Mouse (Mus musculus): ENCODE data around the gene Cacna1i. TPM values are rescaled to one million over a fixed set of nuclear protein-coding genes. Genes with fewer than 3 reads are reported as not detected.

Gene Cacna1i
- total RNA-seq (2021): 10 to 100 TPM; 39.7 to 43.4 TPM

DNA sequence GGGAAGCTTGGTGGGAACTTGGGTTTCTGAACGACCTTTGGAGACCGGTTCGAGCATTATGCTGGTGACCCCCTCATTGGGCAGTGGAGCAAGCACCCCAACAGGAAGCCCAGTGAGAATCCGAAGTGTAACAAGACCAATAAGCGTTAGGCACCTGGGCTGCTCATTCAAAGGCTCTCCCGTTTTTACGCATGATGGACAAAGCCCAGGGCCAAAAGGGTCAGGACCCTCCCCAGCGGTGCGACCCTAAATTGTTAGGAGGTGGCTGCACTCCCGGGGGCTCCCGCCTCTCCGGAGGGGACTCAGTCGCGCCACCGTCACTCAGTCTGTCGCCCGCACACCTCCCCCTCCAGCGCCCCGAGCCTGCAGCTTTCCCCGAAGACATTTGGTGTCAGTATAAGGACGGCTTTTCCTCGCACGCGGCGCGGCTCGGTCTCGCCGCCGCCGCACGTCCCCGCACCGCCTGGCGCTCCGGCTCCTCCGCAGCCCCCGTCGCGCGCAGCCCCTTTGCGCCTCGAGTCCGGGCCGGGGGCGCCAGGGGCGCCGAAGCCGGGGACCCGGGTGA lies at the start of gene Cacna1i:
TSS of gene Cacna1i (plus strand) at position 388 of the 565 bp plus-strand sequence.
- peak in 1 of 2 experiments; percentile 47 for DNase-seq (ENCODE audit: extremely low spot score in 1 of 2, low spot score in 1 of 2)

DNA sequence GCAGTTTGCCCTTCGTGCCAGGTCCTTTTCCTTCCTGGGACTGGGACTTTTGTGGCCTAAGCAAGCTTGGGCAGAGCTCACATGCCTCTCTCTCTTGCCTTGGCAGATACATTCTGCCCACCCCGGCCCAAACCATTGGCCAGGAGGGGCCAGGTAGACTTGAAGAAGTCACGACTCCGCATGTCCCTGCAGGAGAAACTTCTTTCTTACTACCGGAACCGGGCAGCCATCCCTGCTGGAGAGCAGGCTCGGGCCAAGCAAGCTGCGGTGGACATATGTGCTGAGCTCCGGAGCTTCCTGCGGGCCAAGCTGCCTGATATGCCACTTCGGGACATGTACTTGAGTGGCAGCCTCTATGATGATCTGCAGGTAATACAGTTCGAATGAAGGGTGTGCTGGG lies 38.9 kb upstream of the Cacna1i start:
- DNase-seq (ENCODE audit: extremely low spot score in 1 of 2, low spot score in 1 of 2): no peak

- no peak for DNase-seq (ENCODE audit: extremely low spot score in 1 of 2, low spot score in 1 of 2)
Measured at GRCm38 (mm10) chr15:80248596-80248995, 38.4 kb upstream of the Cacna1i start.

GRCm38 (mm10) chr15:80249672-80250071 lies 37.4 kb upstream of the Cacna1i start:
- no peak for DNase-seq (ENCODE audit: extremely low spot score in 1 of 2, low spot score in 1 of 2)

- no peak for DNase-seq (ENCODE audit: extremely low spot score in 1 of 2, low spot score in 1 of 2)
Measured at GRCm38 (mm10) chr15:80250586-80250985, 36.5 kb upstream of the Cacna1i start.

DNA sequence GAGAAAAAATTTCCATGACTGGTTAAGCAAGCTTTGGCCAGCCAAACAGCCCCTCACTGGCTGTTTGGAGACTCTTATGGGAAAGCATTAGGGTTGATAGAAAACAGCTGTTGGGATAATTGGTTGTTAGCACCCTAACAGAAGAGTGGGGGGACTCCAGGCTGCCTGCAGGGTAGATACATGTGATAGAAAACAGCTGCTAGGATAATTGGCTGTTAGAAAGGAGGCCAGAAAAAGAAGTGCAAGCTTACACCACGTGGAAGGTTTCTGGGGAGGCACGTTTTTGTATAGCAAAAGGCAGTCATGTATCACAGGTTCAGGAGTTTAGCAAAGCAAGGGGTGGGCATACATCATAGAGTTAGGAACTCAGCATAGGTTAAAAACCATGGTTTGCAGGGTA lies 33.5 kb upstream of the Cacna1i start:
- no peak for DNase-seq (ENCODE audit: extremely low spot score in 1 of 2, low spot score in 1 of 2)

DNA sequence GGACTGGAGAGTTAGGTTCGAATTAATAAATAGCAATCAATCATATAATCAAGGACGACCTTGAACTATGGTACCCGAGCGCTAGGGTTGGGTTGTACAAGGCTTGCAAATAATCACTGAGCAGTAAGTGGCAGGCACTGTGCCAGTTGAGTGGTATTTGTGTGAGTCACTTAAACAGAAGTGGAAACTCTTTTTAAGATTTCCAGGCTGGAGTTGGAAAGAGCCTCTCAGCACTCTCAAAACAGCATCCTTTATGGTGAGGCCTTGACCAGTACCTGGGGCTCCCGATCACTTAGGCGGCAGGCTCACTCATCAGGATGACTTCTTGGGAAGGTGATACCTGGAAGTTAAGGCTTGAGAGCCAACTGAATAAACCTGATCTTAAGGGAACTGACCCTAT lies 32.8 kb upstream of the Cacna1i start:
- no peak for DNase-seq (ENCODE audit: extremely low spot score in 1 of 2, low spot score in 1 of 2)

- peak; percentile 90 to 99 for DNase-seq (ENCODE audit: extremely low spot score in 1 of 2, low spot score in 1 of 2)
Measured at GRCm38 (mm10) chr15:80254847-80255645, 32.0 kb upstream of the Cacna1i start, which contains the start of gene Atf4. TSS of gene Atf4 (plus strand) at chr15:80255184.

GRCm38 (mm10) chr15:80255646-80256121 lies 31.4 kb upstream of the Cacna1i start:
- DNase-seq (ENCODE audit: extremely low spot score in 1 of 2, low spot score in 1 of 2): peak in 1 of 2 experiments; percentile 55

DNA sequence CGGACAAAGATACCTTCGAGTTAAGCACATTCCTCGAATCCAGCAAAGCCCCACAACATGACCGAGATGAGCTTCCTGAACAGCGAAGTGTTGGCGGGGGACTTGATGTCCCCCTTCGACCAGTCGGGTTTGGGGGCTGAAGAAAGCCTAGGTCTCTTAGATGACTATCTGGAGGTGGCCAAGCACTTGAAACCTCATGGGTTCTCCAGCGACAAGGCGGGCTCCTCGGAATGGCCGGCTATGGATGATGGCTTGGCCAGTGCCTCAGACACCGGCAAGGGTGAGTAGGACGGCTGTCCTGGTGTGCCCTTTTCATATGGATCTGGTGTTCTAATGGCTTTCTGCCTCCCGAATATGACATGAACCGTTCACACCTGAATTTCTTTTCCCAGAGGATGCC lies 30.8 kb upstream of the Cacna1i start:
- DNase-seq (ENCODE audit: extremely low spot score in 1 of 2, low spot score in 1 of 2): no peak

GRCm38 (mm10) chr15:80256656-80257601 lies 30.1 kb upstream of the Cacna1i start:
- no peak for DNase-seq (ENCODE audit: extremely low spot score in 1 of 2, low spot score in 1 of 2)

DNA sequence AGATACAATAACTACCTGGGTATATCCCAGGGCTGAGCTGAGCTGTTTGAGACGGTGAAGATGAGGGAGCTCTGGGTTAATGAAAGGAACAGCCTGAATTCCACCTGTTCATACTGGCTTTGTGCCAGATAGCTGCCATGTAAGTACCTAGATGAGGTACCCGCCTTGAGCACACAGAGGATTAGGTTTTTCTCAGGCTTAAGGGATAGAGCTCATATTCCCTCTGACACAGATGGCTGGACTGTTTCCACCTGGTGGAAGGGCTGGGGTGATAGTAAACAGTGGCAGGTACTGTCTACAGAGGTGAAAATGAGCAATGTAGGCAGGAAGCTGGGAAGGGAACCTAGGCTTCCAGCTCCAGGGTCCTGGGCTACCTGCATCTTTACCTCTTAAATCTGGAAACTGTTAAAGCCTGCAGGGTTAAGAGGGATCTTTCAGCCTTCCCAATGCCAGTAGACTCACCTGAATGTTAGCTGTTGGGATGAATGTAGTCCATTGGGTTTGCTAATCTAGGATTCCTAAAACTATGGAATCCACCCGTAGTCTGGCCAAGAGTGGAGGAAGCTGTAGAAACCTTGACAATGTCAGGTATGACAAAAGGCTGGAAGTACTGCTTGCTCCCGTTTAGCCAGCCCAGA lies 29.3 kb upstream of the Cacna1i start:
- no peak for DNase-seq (ENCODE audit: extremely low spot score in 1 of 2, low spot score in 1 of 2)

DNA sequence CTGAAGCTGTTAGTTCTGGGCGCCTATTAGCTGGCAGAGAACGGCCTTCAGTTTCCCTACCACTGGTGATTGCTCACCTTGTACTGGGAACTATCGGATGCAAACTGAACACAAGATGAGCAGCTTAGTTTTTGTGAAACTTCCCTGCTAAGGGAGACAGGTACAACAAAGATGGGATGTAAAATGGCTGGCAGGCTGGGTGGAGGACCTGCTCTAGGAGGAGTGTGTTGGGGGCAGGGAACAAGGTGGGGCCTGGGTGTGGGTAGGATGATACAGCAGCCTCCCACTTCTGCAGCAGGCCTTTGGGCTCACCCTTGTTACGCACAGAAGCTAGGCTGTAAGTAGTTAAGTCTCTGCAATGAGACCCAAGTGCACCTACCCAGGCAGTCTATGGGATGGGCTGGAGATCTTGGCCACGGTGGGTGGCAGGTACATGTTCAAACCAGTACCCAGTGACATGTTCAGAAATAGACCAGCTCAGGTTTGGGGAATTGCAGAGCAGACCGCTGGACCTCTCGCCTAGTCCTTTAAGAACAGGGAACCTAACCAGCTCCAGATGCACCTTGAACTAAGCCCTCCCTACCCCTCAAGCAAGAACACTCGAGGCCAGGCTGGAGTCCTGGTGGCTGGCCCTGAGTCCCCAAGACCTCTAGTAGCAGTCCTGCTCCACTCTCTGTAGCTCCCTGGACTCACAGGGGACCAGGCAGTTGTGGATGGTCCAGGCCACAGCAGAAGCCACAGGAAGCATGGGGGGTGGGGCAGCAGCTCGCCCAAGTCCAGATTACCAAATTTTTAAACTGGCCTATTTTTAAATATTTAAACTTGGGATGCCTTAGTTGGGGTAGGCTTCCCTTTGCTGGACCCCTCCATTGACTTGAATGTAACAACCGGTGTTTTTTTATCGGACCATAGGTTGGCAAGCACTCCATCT lies 28.5 kb upstream of the Cacna1i start:
- DNase-seq (ENCODE audit: extremely low spot score in 1 of 2, low spot score in 1 of 2): no peak

GRCm38 (mm10) chr15:80259406-80260045 lies 27.5 kb upstream of the Cacna1i start:
- DNase-seq (ENCODE audit: extremely low spot score in 1 of 2, low spot score in 1 of 2): no peak

- peak; percentile 79 to 97 for DNase-seq (ENCODE audit: extremely low spot score in 1 of 2, low spot score in 1 of 2)
Measured at GRCm38 (mm10) chr15:80260677-80261076, 26.4 kb upstream of the Cacna1i start.

DNA sequence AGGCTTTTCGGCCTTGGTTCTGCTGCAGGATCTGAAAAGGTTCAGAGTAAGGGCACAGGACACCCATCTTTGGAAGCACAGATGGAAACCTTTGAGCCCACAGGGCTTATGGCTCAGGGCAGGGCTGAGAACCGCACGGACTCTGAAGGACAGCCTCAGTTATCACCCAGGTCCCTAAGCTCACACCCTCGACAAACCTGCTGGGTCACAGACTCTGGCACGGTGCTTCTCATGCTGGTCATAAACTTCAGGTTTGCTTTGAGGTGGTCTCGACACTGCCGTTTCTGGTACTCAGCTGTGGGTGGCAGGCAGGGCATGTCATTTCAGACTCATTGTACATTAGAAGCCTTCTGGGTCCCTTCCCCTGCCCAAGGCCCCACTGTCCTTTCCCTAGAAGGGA lies 25.9 kb upstream of the Cacna1i start:
- DNase-seq (ENCODE audit: extremely low spot score in 1 of 2, low spot score in 1 of 2): no peak

DNA sequence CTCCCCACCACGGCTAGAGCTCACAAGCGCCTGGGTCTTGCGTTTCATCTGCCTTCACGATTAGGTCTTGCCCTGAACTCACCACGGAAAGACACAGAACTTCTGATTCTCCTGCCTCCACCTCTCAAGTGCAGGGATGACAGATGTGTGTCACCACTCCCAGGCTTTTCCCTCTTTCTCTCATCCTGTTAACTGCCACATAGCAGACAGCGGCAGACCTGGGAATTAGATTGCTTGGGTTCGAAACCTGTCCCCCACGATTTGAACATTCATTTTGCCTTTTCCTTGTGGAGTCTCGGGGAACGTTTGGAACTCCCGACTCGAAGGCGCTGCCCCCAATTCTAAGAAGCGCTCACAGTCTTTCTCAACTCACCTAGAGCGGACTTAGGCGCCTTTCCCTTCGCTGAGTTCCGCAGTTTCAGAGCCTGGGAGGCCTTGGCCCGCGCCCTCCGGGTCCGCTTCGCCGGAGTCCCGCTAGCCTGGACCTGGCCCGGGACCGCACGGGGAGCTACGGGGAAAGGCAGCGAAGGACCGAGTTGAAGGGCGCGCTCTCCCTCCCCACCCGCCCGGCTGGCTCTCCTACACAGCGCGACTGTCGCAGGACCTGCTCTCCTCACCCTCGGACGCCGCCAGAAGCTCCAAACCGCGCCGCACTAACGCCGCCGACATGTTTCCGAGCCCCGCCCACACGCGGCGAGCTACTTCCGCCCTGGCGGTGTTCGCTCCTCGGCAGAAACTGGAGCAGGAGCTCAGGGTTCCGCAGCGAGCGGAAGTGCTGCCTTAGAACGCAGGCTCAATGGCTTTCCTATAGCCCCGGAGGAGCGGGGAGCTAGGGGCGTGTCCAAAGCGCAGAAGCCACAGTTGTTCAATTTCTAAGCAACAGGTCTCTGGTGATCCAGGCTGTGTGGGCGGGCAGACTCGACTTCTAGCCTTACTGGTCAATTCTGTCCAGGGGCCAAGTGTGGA lies 23.1 kb upstream of the Cacna1i start, which contains the start of gene Rps19bp1:
TSS of gene Rps19bp1 (minus strand) at position 706 of the 966 bp plus-strand sequence.
- DNase-seq (ENCODE audit: extremely low spot score in 1 of 2, low spot score in 1 of 2): peak; percentile 71 to 79

Data from layer of hippocampus, postnatal 25 days (tissue).